Mouse (Mus musculus): ENCODE measurements at regions not wholly inside any gene's neighbourhood (a gene's known extent, or its start where the extent isn't known, plus 50 kb on each side); places are given as distances from the start of the nearest gene placed in this dataset.

DNA sequence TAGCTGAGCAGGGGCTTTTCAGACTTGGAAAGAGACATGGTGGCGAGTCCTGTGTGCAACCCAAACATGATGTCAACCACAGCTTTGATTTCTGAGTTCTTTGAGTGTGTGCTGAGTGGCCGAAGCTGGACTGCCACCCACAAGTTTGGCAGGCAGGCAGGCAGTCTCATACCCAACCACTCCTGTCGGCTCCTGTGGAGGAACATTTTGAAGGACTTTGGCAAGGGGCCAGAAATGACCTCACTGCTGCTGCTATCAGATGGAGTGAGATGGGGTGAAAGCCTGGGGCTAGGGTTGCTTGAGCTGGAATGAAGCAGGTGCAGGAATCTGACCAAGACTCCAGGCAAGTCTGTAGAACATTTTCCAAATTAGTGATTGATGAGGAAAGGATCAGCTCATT, 162.7 kb upstream of the F930015N05Rik start:
- TF ChIP-seq CTCF (IDR thresholded peaks at IDR 0.05; ENCODE audit: control insufficient read depth, insufficient read depth, insufficient read length) (no peak), MAX (IDR thresholded peaks at IDR 0.05) (no peak), USF1 (IDR thresholded peaks at IDR 0.05; ENCODE audit: low read depth) (no peak)

Measured in C2C12 (cell line).